Mouse (Mus musculus) neural tube, embryonic 10.5 days (tissue): ENCODE results near the gene Defb21.

ENCODE experiments used
- DNase-seq: peaks from one replicate; pipeline ENCODE4 v3.0.0-alpha.2; 2017; ENCODE audit warnings: low spot score; ENCODE audit errors: extremely low spot score

The Defb21 gene

DNA sequence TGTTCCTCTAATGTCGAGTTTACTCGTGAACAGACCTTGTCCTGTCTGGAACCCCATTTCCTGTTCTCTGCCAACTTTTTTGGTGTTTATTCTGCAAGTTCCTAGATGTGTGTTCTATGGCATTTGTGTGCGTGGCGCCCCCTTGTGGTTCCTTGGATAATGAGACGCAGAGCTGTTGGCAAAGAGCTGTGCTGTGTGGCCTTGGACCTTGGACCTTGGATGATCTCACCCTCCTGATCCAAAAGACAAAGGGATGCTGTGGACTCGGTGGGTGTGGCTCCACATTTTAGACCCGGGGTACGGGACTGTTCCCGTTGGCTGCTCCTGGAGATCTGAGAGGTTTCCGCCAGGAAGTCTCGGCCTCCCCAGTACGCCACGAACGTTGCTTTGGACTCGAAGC is 31.5 kb downstream of the Defb21 start, which contains the start of gene Defb36:
Defb36 (plus strand) TSS at position 271 of the 400 bp plus-strand sequence.
- DNase-seq, result no peak

DNA sequence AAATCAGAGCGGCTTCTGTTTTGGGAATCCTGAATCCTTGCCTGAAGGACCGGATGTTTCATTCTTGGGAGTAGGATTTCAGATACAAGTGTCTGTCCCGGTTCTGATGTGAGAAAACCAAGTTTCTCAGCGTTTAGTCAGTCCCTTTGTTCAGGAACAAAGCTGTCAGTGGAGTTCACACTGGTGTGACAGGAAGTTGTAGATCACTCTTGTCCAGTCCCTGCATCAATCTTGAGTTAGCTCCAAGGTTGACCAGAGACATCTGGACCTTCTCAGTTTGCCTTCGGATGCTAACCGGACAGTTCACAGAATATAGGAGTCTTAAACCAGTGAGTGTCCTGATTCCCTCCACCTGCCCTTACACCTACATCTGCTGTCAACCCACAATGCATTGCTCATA is 35.2 kb downstream of the Defb21 start:
- no peak for DNase-seq

DNA sequence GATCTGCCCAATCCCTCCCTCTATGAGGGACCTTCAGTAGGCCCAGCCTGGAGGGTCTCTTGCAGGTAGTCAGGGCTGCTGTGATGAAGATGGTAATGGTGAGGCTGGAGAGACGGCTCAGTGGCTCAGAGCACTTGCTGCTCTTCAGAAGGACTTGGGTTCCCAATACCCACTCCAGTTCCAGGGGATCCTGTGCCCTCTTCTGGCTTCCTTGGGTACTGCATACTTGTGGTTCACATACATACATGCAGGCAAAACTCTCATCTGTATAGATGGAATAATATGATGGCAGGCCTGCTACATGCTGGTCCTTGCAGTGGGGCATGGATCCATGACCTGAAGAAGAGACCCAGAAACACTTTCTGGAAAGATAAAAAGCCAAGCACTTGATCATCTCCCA is 36.2 kb downstream of the Defb21 start:
- DNase-seq, result no peak

DNA sequence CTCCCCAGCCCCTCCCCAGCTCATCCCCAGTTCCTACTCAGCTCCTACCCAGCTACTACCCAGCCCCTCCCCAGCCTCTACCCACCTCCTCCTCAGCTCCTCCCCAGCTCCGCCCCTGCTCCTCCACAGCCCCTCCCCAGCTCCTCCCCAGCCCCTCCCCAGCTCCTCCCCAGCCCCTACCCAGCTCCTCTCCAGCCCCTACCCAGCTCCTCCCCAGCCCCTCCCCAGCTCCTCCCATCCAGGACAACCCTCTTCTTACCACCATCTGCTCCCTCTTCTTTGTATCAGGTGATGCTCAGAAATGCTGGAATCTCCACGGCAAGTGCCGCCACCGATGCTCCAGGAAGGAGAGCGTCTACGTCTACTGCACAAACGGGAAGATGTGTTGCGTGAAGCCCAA is 39.6 kb downstream of the Defb21 start:
- peak; percentile 26 for DNase-seq

DNA sequence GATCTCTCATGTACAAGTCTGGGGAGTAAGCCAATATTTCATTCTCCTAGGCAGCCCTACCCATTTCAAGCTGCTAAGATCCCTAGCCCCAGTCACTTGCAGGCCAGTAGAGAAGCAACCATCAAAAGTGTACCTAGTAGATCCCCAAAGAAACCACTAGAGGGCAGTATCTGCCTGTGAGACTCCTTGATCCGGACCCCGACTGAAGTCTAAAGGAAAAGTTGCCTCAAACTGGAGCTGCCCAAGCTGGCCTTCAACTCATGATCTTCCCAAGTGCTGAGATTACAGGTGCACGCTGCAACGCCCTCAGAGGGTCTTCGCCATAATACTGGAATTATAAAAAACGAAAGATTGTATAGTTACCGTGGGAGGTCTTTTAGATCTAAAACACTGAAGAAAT is 43.0 kb downstream of the Defb21 start:
- peak; percentile 58 for DNase-seq

DNA sequence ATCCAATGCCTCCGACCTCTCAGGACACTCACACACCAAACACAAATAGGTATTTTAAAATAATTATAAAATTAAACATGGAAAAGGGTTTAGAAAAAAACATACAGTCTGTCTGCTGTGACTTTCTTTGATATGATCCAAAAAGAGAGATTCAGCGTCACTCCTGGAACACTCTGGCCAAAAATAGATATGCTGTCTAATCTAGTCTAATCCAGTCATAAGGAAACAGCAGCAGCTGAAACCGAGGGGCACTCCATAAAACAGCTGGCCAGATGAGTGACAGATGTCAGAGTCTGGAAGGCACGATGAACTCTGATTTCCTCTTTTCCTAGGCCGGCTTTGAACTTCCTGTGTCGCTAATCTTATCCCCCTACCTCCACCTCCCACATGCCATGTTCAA is 43.9 kb downstream of the Defb21 start:
- DNase-seq, result no peak

DNA sequence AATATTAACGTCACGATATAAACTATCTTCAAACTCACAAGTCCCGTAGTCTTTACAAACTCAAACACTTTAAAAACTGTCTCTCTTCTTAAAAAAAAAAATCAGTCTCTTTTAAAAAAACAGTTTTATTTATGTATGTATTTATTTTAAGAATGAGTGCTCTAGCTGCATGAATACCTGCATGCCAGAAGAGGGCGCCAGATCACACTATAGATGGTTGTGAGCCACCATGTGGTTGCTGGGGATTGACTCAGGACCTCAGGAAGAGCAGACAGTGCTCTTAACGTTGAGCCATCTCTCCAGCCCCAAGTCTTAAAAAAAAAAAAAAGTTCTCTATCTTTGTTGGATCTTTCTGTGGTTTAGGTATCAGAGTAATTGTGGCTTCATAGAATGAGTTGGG is 44.8 kb downstream of the Defb21 start:
- no peak for DNase-seq

DNA sequence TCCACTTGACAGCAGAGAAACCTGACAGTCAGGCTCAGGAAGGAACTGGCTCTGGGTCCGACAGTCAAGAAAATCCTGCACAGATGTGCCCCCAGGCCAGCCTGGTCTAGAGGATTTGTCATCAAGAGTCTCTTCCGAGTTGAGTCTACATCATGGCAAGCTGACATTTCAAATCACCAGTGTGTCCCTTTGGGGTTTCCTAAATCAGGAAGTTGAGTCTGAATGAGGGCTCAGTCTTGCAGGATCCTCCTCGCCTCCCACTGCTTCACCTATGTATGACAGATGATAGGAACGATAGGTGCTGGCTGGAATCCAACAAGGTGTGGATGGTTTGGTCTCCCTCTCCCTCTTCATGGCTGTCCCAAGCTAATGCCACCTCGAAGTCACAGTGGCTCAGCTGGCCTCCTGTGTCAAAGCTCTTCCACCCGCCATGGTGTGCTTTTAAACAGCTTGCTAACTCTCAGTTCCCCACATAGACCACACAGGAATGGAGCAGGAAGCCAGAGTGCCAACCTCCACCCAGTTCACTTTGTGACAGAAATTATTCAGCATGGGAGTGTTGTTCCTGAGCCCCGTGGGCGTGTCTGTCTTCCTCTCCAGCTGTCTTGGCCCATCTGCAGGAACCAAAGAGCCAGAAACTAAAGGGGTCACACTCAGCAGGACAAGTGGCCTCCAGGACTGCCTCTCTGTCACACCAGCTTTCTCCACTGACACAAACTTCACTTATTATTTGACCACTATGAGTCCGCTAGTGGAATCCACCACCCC is 48.0 kb downstream of the Defb21 start:
- no peak for DNase-seq

DNA sequence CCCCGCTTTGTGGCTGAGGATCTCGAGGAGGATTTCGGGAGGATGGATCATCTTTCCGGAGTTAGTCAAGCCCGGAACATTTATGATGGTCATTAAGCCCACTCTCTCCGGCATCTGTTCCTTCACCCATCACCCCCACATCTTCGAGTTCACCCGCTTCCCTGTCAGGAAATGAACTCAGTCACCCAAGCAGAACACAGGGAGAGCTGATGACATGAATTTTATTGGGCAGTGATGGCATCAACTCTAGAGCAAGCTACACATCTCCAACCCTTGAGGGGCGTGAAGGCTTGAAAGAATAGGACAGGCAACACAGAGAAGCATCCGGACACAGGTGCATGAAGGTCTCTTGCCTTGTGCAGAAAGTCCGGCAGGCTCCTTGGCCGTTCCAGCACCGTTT is 49.6 kb downstream of the Defb21 start:
- no peak for DNase-seq

DNA sequence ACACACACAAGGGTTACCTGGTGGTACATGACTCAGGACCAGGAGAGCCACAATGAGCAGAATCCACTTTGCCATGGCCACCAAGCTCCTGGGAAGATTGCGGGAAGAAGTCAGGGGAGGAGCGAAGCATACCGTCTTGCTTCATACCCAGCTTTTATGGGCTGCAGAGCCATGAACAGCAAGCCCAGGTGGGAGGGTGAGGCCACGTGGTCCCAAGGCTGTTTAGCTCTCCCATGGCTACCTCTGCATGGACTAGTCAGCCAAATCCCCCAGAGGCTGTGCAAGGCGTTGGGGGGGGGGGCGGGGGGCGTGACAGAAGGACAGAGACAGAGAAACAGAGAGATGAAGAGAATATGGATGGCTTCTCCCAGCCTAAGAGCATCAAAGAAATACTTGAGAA is 50.4 kb downstream of the Defb21 start, which contains the start of gene Defb25:
Defb25 (minus strand) TSS at position 101 of the 400 bp plus-strand sequence.
- no peak for DNase-seq
